Mouse (Mus musculus): ENCODE data around the gene Fam117b.

Gene Fam117b

GRCm38 (mm10) chr1:59912413-59913157, at the start of gene Fam117b:
TSS of gene Fam117b (plus strand) at chr1:59913006.
- 2% methylated on average over 66 of the region's 72 CpGs for WGBS

DNA sequence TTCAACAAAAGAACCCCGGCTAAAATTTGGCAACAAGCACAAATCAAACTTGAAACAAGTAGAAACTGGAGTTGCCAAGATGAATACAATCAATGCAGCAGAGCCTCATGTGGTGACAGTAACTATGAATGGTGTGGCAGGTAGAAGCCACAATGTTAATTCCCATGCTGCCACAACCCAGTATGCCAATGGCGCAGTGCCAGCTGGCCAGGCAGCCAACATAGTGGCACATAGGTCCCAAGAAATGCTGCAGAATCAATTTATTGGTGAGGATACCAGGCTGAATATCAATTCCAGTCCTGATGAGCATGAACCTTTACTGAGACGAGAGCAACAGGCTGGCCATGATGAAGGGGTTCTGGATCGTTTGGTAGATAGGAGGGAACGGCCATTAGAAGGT, 44.8 kb upstream of the Fam117b start:
- 88% methylated on average over 5 of the region's 5 CpGs for WGBS

DNA sequence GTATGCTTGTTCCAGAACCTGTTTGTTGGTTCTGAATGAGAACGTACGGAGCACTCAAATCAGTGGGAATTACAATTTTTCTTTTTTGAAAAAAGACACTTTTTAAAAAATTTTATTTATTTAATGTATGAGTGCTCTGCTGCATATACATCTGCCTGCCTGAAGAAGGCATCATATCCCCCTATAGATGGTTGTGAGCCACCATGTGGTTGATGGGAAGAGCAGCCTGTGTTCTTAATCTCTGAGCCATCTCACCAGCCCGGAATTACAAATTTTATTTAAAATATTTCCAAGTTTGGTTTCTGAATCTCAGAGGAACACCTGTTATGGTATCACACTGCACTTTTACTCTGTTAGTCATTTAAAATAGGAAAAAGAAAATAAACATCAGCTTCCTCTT, 38.8 kb upstream of the Fam117b start:
- 79% methylated on average over 3 of the region's 3 CpGs for WGBS

DNA sequence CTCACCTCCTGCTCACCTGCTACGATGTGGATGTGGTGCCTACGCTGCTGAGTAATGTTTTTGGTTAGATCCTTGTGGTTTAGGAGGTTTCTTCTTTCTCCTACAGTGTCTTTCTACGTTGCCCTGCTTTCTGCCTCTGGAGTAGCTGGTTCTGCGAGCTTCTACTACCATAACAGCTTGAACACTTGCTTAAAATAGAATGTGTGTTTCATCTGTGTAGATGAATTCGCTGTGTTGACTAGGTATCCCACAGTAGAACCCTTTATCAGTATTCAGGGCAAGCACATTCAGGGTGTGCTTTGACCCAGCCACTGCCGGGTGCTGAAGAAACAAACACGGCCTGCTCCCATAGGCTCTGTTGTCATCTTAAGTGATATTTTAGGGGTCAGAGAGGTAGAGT, 34.7 kb upstream of the Fam117b start:
- 67% methylated on average over 7 of the region's 7 CpGs for WGBS

DNA sequence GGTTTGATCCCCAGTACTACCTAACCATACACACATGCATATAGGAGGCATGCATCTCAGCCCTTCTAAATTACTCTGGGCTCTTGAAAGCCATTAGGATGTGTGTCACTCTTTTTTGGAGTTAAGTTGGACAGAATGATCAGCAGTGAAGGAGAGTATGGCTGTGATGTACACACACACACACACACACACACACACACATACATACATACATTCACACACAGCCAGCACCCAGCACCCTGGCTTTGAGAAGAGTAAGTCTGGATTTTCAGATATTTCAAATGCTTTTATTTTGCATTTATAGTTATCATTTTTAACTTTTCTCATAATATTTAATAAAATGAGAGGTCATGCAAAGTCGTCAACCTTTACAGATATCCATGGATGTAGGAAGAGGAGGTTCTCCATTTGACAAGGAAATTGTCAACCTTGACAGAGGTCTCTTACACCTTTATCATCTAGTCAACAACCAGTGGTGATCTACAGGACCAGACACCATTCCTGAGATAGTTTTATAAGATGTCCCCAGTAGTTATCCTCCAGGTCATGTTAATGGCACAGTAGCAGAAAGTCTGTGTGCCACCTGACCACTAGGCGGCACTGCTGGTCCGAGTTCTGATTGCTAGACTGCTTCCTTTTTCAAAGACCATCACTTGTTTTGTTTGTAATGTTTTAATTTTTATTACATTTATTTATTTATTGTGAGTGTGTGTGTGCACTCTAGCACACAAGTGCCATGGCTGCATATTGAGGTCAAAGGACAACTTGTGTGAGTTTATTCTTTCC, 29.3 kb upstream of the Fam117b start:
- 32% methylated on average over 3 of the region's 3 CpGs for WGBS

DNA sequence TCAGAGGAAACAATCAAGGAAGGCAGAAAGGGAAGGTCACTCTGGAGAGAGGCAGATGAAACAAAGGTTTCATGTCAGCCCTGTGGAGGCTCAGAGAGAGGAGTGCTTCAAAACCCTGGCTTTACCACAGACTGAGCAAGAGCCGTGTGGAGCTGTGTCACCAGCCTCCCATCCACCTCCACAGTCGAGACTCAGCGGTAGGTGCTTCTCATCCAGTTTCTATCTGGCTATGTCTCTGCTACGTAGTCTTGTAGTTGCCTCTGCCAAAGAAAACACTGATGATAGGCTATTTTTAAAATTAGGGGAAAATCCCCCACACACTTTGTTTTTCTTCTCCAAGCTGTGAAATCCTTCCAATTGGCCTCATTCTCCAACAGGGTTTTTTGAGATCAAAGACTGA, 25.9 kb upstream of the Fam117b start:
- WGBS: 14% methylated on average over 4 of the region's 4 CpGs

GRCm38 (mm10) chr1:59891185-59891584, 21.6 kb upstream of the Fam117b start:
- WGBS: 83% methylated on average over 4 of the region's 4 CpGs

DNA sequence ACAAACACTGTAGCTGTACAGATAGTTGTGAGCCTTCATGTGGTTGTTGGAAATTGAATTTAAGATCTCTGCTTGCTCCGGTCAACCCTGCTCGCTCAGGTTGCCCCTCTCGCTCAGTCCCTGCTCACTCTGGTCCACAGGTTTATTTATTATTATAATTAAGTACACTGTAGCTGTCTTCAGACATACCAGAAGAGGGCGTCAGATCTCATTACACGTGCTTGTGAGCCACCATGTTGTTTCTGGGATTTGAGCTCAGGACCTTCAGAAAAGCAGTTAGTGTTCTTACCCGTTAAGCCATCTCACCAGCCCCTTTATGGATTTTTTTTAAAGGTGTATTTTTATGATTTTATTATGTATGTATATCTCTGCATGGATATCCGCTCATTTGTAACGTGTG, 20.0 kb upstream of the Fam117b start:
- WGBS: 90% methylated on average over 8 of the region's 8 CpGs

- WGBS: 92% methylated on average over 4 of the region's 4 CpGs
Observed at GRCm38 (mm10) chr1:59894025-59894424, 18.8 kb upstream of the Fam117b start.

GRCm38 (mm10) chr1:59895456-59895855, 17.4 kb upstream of the Fam117b start:
- WGBS: 24% methylated on average over 4 of the region's 4 CpGs

- 50% methylated on average over 5 of the region's 5 CpGs for WGBS
Observed at GRCm38 (mm10) chr1:59897147-59897798, 15.5 kb upstream of the Fam117b start.

DNA sequence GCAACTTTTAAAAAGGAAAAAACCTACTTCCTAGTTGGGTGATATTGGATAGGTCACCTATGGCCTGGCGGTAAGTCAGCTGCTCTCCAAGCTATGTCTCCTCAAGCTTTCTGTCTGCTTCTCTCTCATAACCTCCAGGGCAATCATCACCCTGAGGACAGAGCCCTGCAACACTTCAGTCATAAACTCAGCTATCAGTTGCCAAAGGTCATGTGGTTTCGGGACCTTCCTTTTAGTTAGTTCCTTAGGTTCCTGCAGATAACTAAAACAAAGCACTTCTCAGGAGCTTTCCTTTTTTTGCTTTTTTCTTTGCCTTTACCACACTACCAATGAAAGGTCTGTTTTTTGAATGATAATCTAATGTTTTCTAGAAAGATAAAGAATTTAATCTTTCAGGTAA, 13.1 kb upstream of the Fam117b start:
- 86% methylated on average over 2 of the region's 2 CpGs for WGBS

DNA sequence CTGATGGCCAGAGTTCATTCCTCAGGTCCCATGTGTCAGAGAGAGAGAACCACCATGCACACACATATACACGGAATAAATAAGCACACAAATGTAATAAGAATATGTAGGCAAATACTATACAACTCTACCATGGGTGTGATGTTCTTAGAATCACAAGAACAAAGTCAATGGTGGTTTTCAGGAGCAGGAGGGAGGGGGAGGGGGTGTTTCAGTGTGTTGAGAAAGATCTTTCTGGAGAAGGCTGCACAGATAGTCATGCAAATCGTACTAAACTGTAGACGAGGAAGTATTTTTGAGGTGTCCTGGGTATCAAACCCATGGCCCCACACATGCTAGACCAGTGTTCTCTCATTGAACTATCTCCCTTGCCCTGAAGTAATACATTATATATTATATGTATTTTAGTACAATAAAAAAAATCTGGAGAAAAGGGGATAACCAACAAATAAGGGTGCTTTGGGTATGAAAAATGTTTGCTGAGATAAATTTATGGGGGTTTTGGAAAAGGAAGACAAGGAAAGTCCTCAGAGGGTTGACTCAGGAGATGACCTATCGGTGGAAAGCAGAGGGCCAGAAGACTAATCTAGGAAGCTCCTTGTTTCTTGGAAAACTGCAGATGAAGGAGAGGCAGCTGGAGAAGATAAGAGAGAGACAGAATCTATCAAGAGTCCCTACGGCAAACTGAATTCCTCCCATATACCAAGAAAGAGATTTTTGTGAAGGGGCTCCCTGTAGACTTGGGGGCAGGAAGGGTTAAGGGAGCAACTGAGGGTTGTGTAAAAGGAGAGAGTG, 11.5 kb upstream of the Fam117b start:
- WGBS: 97% methylated on average over 5 of the region's 5 CpGs

- 47% methylated on average over 3 of the region's 3 CpGs for WGBS
Observed at GRCm38 (mm10) chr1:59902634-59903033, 10.2 kb upstream of the Fam117b start.

GRCm38 (mm10) chr1:59904630-59905295, 8.0 kb upstream of the Fam117b start:
- WGBS: 95% methylated on average over 6 of the region's 6 CpGs

DNA sequence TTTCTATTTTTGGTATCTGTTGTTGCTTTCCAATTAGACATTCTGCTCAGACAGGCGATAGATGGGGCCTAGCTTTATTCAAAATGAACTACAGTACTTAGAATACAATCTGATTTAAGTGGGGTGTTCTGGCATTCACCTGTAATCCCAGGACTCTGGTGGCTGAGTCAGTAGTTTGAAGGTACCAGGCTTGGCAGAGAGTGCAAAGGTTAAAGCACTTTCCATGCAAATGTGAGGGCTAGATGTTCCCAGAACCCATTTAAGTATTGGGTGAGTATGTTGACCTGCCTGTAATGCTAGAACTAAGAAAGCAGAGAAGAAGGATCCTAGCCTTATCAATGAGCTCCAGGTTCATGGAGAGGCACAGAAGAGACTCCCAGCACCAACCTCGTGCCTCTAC, 6.9 kb upstream of the Fam117b start:
- 76% methylated on average over 2 of the region's 2 CpGs for WGBS

DNA sequence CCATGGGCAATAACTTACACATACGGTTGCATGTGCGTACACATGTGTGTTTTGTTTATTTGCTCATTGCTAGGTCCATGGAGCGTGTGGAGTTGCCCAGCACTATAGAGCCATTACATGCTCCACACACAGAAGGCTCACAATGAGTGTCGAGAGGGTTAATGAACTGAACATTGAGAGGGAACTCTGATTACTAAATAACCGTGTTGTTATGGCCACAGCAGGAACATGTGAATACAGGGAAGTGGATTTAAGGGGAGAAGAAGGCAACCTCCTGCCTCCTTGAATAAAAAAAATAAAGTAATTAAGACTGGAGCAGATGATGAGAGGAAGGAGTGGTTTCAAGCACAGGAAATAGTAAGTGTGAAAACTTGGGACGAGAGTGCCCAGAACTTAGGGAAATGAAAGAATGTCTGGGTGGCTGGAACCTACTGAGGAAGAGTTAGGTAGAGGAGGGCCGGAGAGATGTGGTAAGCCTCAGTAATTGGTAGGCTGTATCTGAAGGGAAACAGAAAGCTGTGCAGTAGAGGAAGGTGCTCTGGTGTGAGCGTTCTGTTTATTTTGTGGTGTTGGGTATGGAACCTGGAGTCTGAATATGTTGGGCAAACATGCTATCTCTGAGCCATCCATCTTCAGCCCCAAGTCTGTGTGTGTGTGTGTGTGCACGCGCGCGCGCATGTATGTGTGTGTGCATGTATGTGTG, 5.8 kb upstream of the Fam117b start:
- WGBS: 81% methylated on average over 13 of the region's 13 CpGs

GRCm38 (mm10) chr1:59907700-59908099, 5.1 kb upstream of the Fam117b start:
- WGBS: 23% methylated on average over 2 of the region's 2 CpGs

GRCm38 (mm10) chr1:59910941-59911340, 1.9 kb upstream of the Fam117b start:
- WGBS: 90% methylated on average over 1 of the region's 1 CpGs

DNA sequence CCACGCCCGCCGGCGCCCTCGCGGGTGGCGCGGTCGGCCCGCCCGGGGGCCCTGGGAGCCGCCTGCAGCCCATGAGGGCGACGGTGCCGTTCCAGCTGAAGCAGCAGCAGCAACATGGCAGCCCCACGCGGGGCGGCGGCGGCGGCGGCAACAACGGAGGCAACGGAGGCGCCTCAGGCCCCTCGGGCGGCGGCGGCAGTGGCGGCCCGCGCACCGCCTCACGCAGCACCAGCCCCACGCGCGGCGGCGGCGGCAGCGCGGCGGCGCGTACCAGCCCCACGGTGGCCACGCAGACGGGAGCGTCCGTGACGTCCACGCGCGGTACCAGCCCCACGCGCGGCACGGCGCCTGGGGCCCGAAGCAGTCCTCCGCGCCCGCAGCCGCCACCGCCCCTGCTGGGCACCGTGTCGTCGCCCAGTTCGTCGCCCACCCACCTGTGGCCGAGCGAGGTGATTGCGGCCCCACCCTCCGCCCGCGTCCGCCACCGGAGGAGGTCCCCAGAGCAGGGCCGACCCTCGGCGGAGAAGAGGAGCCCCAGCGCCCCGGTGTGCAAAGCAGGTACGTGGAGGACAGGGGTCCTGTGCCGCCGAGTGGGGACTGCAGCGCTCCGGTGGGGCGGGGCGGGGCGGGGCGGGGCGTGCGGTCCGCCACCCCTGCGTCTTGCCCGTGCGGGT, 526 bp downstream of the Fam117b start:
- WGBS: under 1% methylated on average over 98 of the region's 98 CpGs

Data from cerebral cortex, adult 2 months (tissue).